Mouse (Mus musculus) liver, embryonic 14.5 days (tissue): ENCODE measurements around the gene Tmem88b.

Source experiments
- CTCF ChIP-seq: IDR thresholded peaks from 2 replicates; pipeline ENCODE4 v1.5.1; 2016; ENCODE audit warnings: antibody characterized with exemption, low read depth, control low read depth
- EP300 ChIP-seq: IDR thresholded peaks from 2 replicates; pipeline ENCODE4 v1.6.1; 2016; ENCODE audit warnings: antibody characterized with exemption, low read depth

DNA sequence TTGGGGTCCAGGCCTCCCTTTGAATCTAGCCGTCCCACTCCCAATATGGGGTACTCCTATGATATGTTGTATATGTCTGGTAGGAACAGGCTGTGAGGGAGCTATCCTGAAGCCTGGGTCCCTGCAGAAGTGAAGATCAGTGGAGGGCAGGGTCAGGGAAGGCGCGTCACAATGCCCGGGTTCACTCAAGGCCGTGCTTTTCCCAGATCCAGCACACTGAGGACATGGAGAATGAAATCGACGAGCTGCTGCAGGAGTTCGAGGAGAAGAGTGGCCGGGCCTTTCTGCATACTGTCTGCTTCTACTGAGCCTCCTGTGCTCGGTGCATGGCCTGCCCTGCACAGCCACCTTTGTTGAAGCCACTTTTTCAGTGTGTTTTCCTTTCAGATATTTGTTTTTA is 52.4 kb downstream of the Tmem88b start:
- no peak for TF ChIP-seq CTCF
- no peak for TF ChIP-seq EP300
